Mouse (Mus musculus) myocyte (in vitro differentiated cells): ENCODE results near the gene Tecr. TPM values are rescaled to one million over a fixed set of nuclear protein-coding genes. Genes with fewer than 3 reads are reported as not detected.

ENCODE experiments used
- H3K27me3 ChIP-seq: one replicate; pipeline ENCODE4 v1.6.1; 2011; ENCODE audit not compliant: control insufficient read depth, insufficient read depth, insufficient read length
- H3K36me3 ChIP-seq: one replicate; pipeline ENCODE4 v1.6.1; 2011; ENCODE audit not compliant: control insufficient read depth, insufficient read depth
- H3K4me2 ChIP-seq: one replicate; pipeline ENCODE4 v1.6.1; 2011; ENCODE audit warnings: low read depth, control low read depth
- H3K4me3 ChIP-seq: one replicate; pipeline ENCODE4 v1.5.1; 2011; ENCODE audit warnings: mild to moderate bottlenecking, control low read depth, moderate library complexity
- H3K79me2 ChIP-seq: one replicate; pipeline ENCODE4 v1.6.1; 2011; ENCODE audit not compliant: control insufficient read depth, insufficient read depth
- H3ac ChIP-seq: one replicate; pipeline ENCODE4 v1.6.1; 2011; ENCODE audit not compliant: control insufficient read depth, insufficient read length
- CEBPB ChIP-seq: IDR thresholded peaks from 2 replicates; pipeline ENCODE4 v1.6.1; 2011; ENCODE audit warnings: mild to moderate bottlenecking, moderate library complexity; ENCODE audit not compliant: poor library complexity, insufficient read depth, severe bottlenecking
- E2F4 ChIP-seq: IDR thresholded peaks from one replicate; pipeline ENCODE4 v1.6.1; 2011; ENCODE audit warnings: mild to moderate bottlenecking, control low read depth, moderate library complexity; ENCODE audit not compliant: insufficient read depth
- MAX ChIP-seq: IDR thresholded peaks from one replicate; pipeline ENCODE4 v1.6.1; 2011; ENCODE audit warnings: low read depth, mild to moderate bottlenecking, control low read depth
- MYOD1 ChIP-seq, 3 experiments: IDR thresholded peaks; one replicate each; pipeline ENCODE4 v1.6.1; 2011; ENCODE audit warnings: control low read depth in 2 of 3, low read depth in 2 of 3, mild to moderate bottlenecking in 2 of 3, moderate library complexity in 1 of 3; ENCODE audit not compliant: insufficient read length in 2 of 3, control insufficient read depth in 1 of 3
- MYOG ChIP-seq, 3 experiments: IDR thresholded peaks; one replicate each; pipeline ENCODE4 v1.6.1; 2011; ENCODE audit warnings: control low read depth in 2 of 3, low read depth in 2 of 3, mild to moderate bottlenecking in 2 of 3; ENCODE audit not compliant: insufficient read length in 2 of 3, control insufficient read depth in 1 of 3, insufficient read depth in 1 of 3
- POLR2A ChIP-seq: IDR thresholded peaks from one replicate; pipeline ENCODE4 v1.6.1; 2011; ENCODE audit warnings: low read depth, mild to moderate bottlenecking, control low read depth, moderate library complexity; ENCODE audit not compliant: insufficient read length
- POLR2AphosphoS2 ChIP-seq: IDR thresholded peaks from one replicate; pipeline ENCODE4 v1.6.1; 2011; ENCODE audit warnings: low read depth, control low read depth; ENCODE audit not compliant: insufficient read length
- REST ChIP-seq: IDR thresholded peaks from one replicate; pipeline ENCODE4 v1.6.1; 2011; ENCODE audit warnings: mild to moderate bottlenecking, control low read depth, moderate library complexity; ENCODE audit not compliant: insufficient read depth, insufficient read length
- SRF ChIP-seq: IDR thresholded peaks from one replicate; pipeline ENCODE4 v1.6.1; 2011; ENCODE audit warnings: low read depth; ENCODE audit not compliant: control insufficient read depth, insufficient read length
- TCF12 ChIP-seq: IDR thresholded peaks from one replicate; pipeline ENCODE4 v1.6.1; 2011; ENCODE audit warnings: mild to moderate bottlenecking, control low read depth; ENCODE audit not compliant: poor library complexity, insufficient read depth, severe bottlenecking
- TCF3 ChIP-seq: IDR thresholded peaks from one replicate; pipeline ENCODE4 v1.6.1; 2011; ENCODE audit warnings: low read depth, control low read depth; ENCODE audit not compliant: insufficient read length
- USF1 ChIP-seq: IDR thresholded peaks from one replicate; pipeline ENCODE4 v1.6.1; 2011; ENCODE audit warnings: low read depth, mild to moderate bottlenecking, control low read depth, moderate library complexity
- polyA plus RNA-seq: library from polyadenylated mRNA; unstranded; fragments of >200 nt; fragmentation: generic; extraction: Trizol; gene quantifications from one replicate; pipeline ENCODE4 v1.2.1, GENCODE M21; 2012; ENCODE audit warnings: missing spikeins

The Tecr gene
- polyA plus RNA-seq, 1 experiment: 459 TPM

DNA sequence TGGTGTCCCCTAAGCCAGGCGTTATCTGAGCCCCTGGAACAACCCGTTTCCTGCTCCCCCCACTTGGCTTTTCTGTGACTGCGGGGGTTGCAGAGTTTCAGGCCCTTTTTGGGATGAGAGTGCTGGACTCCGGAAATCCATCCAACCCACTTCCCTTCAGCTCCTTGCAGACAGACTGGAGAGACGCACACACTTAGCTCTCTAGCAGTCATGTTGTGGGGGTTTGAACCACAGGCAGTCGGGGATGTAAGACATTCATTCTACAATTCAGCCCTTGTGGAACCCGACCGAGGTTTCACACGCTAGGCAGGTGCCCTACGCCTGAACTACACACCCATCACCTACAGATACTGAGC is 45.9 kb upstream of the Tecr start:
- H3K4me2 ChIP-seq: peak overlapping the region; percentile 93
- H3K79me2 ChIP-seq: peaks cover 14% of the 10 kb centered on the region
- H3K4me3 ChIP-seq: peak overlapping the region; percentile 83
- H3K27me3 ChIP-seq: no peaks in the 10 kb centered on the region
- no peak overlapping the region for H3ac ChIP-seq
- no peaks in the 10 kb centered on the region for H3K36me3 ChIP-seq
- TF ChIP-seq TCF3 (no peak), REST (no peak), MAX (no peak)

DNA sequence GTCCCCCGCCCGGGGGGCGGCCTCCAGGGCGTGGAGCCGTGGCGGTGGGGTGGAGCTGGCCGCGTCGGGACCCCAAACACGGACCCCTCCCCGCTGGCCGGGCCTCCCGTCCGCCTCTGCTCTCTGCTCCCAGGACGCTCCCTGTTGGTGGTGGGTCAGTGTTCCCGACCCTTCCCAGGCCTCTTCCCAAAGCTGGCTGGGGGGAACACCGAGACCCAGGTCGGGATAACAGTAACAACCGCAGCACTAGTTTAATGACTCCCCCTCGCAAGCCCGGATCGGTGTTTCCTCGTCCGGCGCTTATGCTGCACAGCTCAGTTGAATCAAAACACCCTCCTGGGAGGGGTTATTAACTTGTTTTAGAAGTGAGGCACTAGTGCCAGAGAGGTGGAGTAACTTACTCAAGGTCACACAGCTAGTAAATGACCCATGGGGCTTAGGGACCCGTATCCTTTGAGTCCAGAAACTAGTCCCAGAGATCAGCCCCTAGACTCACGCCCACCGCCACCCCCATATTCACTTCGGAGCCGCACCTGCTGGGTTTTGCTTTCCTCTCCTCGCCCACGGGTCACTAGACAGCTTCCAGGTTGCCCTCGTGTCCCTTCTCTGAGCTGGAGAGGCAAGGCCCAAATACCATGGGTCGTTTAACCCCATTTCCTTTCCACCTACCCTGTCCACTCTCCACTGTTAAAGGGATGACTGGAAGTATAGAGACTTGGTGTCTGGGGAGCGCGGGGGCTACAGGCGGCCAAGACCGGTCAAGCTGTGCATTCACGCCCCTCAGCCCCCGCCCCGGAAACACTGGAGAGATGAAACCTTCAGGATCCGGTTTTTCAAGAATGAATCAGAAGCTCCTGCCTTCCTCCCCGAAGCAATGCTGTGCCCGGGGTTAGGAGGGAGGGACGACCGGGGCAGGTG is 45.2 kb upstream of the Tecr start:
- Histone ChIP-seq H3K79me2 (peaks cover 14% of the 10 kb centered on the region), H3ac (peak overlapping the region; percentile 25), H3K36me3 (no peaks in the 10 kb centered on the region), H3K4me2 (peak overlapping the region; percentile 93), H3K27me3 (no peaks in the 10 kb centered on the region), H3K4me3 (peak overlapping the region; percentile 83)
- TF ChIP-seq MYOD1 (IDR thresholded peaks at IDR 0.05; ENCODE audit: control insufficient read depth in 1 of 3, insufficient read length in 2 of 3, low read depth in 2 of 3) (no peak), MAX (no peak), REST (no peak), TCF12 (no peak), POLR2AphosphoS2 (no peak), MYOG (IDR thresholded peaks at IDR 0.05; ENCODE audit: control insufficient read depth in 1 of 3, insufficient read depth in 1 of 3, insufficient read length in 2 of 3, low read depth in 2 of 3) (no peak), SRF (no peak), USF1 (no peak)

DNA sequence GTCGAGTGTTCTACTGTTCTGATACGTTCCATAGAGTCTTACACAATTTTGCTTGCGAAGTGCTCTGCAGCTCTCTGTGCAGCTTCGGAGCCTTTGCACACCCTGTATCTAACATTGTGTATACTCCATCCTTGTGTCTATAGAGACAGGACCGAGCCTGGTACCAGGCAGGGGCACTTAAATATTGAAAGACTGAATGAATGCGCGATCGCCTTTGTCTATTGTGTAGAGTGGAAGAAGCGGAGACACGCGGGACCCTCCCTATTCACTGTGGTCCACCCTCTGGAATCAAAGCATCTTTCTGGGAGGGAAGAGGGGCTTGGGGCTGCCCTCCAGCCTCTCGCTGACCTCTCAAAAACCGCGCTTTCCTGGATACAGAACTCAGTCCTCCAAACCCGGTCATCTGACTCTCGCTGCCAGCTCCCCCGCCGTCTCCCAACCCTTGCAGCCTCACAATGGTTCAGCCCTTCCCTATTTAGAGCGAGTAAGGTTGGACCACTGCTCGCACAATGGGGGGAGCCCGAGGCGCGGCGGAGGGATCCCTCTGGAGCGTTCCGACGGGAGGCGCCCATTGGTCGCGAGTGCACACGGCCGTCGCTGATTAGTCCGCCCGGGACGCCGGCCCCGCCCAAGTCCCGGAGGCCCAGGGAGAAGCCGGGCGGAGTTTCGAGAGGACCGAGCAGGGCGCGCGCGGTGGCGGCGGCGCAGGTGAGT is 44.4 kb upstream of the Tecr start, which contains the start of gene Gipc1:
Gipc1 (plus strand) TSS at position 648 of the 714 bp plus-strand sequence.
- TF ChIP-seq TCF12: no peak
- TF ChIP-seq POLR2A: peak; percentile 80
- TF ChIP-seq CEBPB: no peak
- peak; percentile 86 for TF ChIP-seq POLR2AphosphoS2
- TF ChIP-seq USF1: peak; percentile 53
- TF ChIP-seq MYOG (IDR thresholded peaks at IDR 0.05; ENCODE audit: control insufficient read depth in 1 of 3, insufficient read depth in 1 of 3, insufficient read length in 2 of 3, low read depth in 2 of 3): peak in 1 of 3 experiments; percentile 3
- TF ChIP-seq MYOD1 (IDR thresholded peaks at IDR 0.05; ENCODE audit: control insufficient read depth in 1 of 3, insufficient read length in 2 of 3, low read depth in 2 of 3): peak in 1 of 3 experiments; percentile 35
- no peak for TF ChIP-seq TCF3
- no peak for TF ChIP-seq MAX
- TF ChIP-seq E2F4: peak; percentile 3
- no peak for TF ChIP-seq SRF
- TF ChIP-seq REST: no peak
- Histone ChIP-seq H3K4me2 (peak within 1 kb of the TSS; percentile 93), H3K27me3 (no peaks in the 10 kb centered on the region), H3K79me2 (peaks cover 14% of the 10 kb centered on the region), H3K4me3 (peak within 1 kb of the TSS; percentile 83), H3ac (peak within 1 kb of the TSS; percentile 25), H3K36me3 (no peaks in the 10 kb centered on the region)

DNA sequence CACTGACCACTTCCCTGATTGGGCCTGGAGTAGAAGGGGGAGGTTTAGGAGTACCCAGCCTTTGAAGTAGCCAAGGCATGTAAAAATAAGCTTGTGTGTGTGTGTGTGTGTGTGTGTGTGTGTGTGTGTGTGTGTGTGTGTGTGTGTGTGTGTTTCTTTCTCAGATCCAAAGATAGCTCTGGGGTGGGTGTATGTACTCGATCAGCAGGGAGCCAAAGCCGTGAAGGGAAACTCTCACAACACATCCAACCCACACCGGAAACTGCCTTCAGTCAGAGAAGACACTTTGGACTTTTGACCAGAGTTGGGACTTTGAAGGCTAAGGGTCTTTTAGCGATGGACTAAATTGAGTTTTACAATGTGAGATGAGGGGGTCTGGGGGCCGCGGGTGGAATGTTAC is 41.9 kb upstream of the Tecr start:
- Histone ChIP-seq H3ac (no peak overlapping the region), H3K27me3 (peaks cover 5% of the 10 kb centered on the region), H3K79me2 (peaks cover 14% of the 10 kb centered on the region), H3K36me3 (no peaks in the 10 kb centered on the region), H3K4me2 (no peak overlapping the region), H3K4me3 (no peak overlapping the region)
- TF ChIP-seq POLR2AphosphoS2: no peak
- TF ChIP-seq MYOG (IDR thresholded peaks at IDR 0.05; ENCODE audit: control insufficient read depth in 1 of 3, insufficient read depth in 1 of 3, insufficient read length in 2 of 3, low read depth in 2 of 3): no peak
- TF ChIP-seq TCF12: no peak
- no peak for TF ChIP-seq SRF
- TF ChIP-seq MYOD1 (IDR thresholded peaks at IDR 0.05; ENCODE audit: control insufficient read depth in 1 of 3, insufficient read length in 2 of 3, low read depth in 2 of 3): no peak
- no peak for TF ChIP-seq CEBPB
- no peak for TF ChIP-seq TCF3
- TF ChIP-seq MAX: no peak
- no peak for TF ChIP-seq REST
- TF ChIP-seq POLR2A: no peak
